Mouse (Mus musculus) hindbrain, embryonic 16.5 days (tissue): ENCODE data around the gene Apba3. TPM values are rescaled to one million over a fixed set of nuclear protein-coding genes. Genes with fewer than 3 reads are reported as not detected.

Experiments used
- ATAC-seq: fragments of 200-750 bp; cut with Nextera tagmentation; 2 replicates; pipeline ENCODE4 v1.8.0; 2017; ENCODE audit warnings: moderate TSS enrichment, moderate library complexity
- H3K27ac ChIP-seq: fragments of 300-500 bp; sonication (generic); 2 replicates; pipeline ENCODE4 v1.5.1; 2014; ENCODE audit warnings: low read depth, mild to moderate bottlenecking, control low read depth, low read length, moderate library complexity
- H3K27me3 ChIP-seq: fragments of 300-500 bp; sonication (generic); replicated peaks from 2 replicates; pipeline ENCODE4 v1.6.1; 2014; ENCODE audit warnings: low read length; ENCODE audit not compliant: control insufficient read depth, insufficient read depth
- H3K36me3 ChIP-seq: fragments of 300-500 bp; sonication (generic); 2 replicates; pipeline ENCODE4 v1.6.1; 2014; ENCODE audit warnings: mild to moderate bottlenecking, low read length, moderate library complexity, mixed read lengths; ENCODE audit not compliant: control insufficient read depth, insufficient read depth
- H3K4me1 ChIP-seq: fragments of 300-500 bp; sonication (generic); 2 replicates; pipeline ENCODE4 v1.6.1; 2014; ENCODE audit warnings: low read depth, low read length; ENCODE audit not compliant: control insufficient read depth, insufficient read depth
- H3K4me2 ChIP-seq: fragments of 300-500 bp; sonication (generic); 2 replicates; pipeline ENCODE4 v1.6.1; 2014; ENCODE audit warnings: mild to moderate bottlenecking, low read length, control low read depth, moderate library complexity
- H3K4me3 ChIP-seq: fragments of 300-500 bp; sonication (generic); 2 replicates; pipeline ENCODE4 v1.5.1; 2014; ENCODE audit warnings: mild to moderate bottlenecking, low read length, control low read depth, moderate library complexity
- H3K9ac ChIP-seq: fragments of 300-500 bp; sonication (generic); 2 replicates; pipeline ENCODE4 v1.6.1; 2014; ENCODE audit warnings: low read depth, mild to moderate bottlenecking, control low read depth, low read length, moderate library complexity
- H3K9me3 ChIP-seq: fragments of 300-500 bp; sonication (generic); 2 replicates; pipeline ENCODE4 v1.6.1; 2014; ENCODE audit warnings: mild to moderate bottlenecking, low read length, moderate library complexity; ENCODE audit not compliant: control insufficient read depth
- WGBS: fragments of 180-500 bp; shearing (Covaris S2); extraction: QIAGEN DNeasy Blood & Tissue Kit; methylation state at CpG from one replicate; pipeline ENCODE4 v1.1.7; 2014; 5-methylcytosine and 5-hydroxymethylcytosine counted together
- polyA plus RNA-seq: library from polyadenylated mRNA; unstranded; fragments of >200 nt; fragmentation: Nextera tagmentation; extraction: Ambion mirVana; gene quantifications from 2 replicates; pipeline ENCODE4 v1.2.1, GENCODE M21; 2015

Apba3 gene
- polyA plus RNA-seq, 1 experiment from 2014 or later, result 39.2 TPM

DNA sequence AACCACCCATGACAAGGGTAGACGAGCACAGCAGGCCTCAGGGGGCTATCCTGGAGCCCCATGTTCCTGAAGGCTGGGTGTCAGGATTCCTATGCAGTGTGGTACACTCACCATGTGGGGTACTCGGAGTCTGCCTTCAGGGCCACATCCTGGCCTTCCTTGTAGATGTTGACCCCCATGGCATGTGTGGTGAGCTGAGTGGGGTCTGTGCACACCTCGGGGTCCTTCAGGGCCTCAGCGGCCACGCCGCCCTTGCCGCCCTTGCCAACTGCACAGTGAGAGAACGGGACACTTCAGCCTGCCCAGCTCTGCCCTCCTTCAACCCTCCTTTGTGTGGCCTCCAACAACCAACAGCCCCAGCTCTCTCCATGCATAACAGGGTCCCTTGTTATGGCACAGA is 1.2 kb upstream of the Apba3 start:
- WGBS, result 99% methylated on average over 5 of the region's 8 CpGs
- peak overlapping the region; percentile 79; the same call in 1 of the 2 replicates for H3K4me3 ChIP-seq

DNA sequence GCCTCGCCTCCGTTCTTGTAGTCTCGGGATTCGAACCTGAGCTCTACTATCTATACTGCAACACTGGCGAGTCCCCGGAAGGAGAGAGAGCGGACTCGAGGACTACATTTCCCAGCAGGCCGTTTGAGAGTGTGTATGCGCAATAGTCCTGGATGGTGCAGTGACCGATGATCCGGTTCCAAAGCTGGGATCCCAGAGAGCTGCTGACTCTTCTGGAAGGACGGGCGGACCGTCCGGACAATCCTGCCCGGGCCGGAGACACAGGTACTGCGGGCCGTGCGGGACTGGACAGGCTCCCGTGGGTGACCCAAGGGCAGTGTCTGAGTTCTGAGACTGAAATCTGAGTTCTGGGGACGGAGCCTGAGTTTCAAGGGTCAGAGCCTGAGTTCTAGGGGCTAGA is 1.3 kb downstream of the Apba3 start:
- Histone ChIP-seq H3K4me2 (peak overlapping the region; percentile 78), H3K27me3 (no peaks in the 10 kb centered on the region), H3K4me3 (peak overlapping the region; percentile 50), H3K9me3 (no peaks in the 10 kb centered on the region), H3K36me3 (peaks cover 28% of the 10 kb centered on the region), H3K9ac (peak overlapping the region; percentile 74), H3K4me1 (peaks cover 21% of the 10 kb centered on the region), H3K27ac (no peak overlapping the region)
- ATAC-seq, result peak; percentile 53
- 4% methylated on average over 23 of the region's 23 CpGs for WGBS

More for the DNA sequence above, 1.2 kb upstream of the Apba3 start:
- Histone ChIP-seq H3K4me2 (peak overlapping the region; percentile 74), H3K27ac (no peak overlapping the region), H3K9ac (peak overlapping the region; percentile 48), H3K27me3 (no peaks in the 10 kb centered on the region), H3K36me3 (peaks cover 11% of the 10 kb centered on the region; the same call in 1 of the 2 replicates), H3K9me3 (no peaks in the 10 kb centered on the region), H3K4me1 (peaks cover 21% of the 10 kb centered on the region)
- ATAC-seq, result no peak; the same call in 1 of the 2 replicates

DNA sequence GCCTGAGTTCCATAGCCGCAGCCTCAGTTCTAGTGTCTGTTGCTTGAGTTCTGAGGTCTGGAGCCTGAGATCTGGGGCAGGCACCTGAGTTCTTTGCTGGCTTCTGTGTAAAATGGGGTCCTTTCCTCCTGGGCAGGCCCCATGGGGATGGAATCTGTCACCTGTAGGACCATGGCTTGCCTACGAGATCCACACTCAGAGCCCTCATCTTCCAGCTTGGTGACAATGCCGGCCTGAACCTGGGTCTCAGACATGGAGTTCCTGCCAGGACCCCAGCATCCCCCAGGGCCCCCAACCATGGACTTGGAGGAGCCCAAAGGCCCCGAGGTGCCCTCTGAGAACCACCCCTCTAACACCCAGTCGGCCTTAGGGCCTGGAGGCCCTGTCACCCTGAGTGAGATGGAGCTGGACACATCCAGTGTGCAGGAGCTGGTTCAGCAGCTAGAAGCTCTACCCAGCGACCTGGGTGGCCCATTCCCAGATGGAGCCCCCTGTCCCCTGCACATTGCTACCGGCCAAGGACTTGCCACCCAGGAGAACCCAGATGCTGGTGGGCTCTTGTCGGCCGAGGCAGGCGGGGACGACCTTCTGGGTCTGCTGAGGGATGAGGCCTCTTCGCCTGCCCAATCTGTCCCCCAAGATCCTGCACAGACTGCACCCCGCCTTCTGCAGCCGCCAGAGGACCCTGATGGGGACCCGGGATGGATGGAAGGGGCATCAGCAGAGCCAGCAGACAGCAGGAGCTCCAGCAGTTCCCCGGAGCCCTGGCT is 2.1 kb downstream of the Apba3 start:
- peak overlapping the region; percentile 78 for H3K4me2 ChIP-seq
- peaks cover 34% of the 10 kb centered on the region for H3K36me3 ChIP-seq
- H3K9ac ChIP-seq, result peak overlapping the region; percentile 74
- WGBS, result 87% methylated on average over 16 of the region's 16 CpGs
- H3K9me3 ChIP-seq, result no peaks in the 10 kb centered on the region
- no peak overlapping the region for H3K27ac ChIP-seq
- peaks cover 21% of the 10 kb centered on the region for H3K4me1 ChIP-seq
- H3K27me3 ChIP-seq, result no peaks in the 10 kb centered on the region
- H3K4me3 ChIP-seq, result peak overlapping the region; percentile 50
- no peak for ATAC-seq

DNA sequence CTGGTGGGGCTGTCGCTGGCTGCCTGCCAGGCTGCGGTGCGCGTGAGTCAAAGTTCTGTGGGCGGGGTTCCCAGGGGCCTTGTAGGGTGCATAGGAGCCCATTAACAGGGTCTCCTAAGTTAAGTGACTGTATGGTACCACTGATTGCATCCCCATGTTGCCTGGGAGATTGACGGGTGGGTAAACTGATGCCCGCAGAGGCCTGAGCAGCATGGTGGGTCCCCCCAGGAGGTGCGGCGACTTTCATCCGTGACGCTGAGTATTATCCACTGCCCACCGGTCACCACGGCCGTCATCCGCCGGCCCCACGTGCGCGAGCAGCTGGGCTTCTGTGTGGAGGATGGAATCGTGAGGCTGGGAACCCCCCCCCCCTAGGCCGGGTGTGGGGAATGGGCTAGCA is 5.6 kb downstream of the Apba3 start:
- Histone ChIP-seq H3K27me3 (no peaks in the 10 kb centered on the region), H3K9ac (no peak overlapping the region)

DNA sequence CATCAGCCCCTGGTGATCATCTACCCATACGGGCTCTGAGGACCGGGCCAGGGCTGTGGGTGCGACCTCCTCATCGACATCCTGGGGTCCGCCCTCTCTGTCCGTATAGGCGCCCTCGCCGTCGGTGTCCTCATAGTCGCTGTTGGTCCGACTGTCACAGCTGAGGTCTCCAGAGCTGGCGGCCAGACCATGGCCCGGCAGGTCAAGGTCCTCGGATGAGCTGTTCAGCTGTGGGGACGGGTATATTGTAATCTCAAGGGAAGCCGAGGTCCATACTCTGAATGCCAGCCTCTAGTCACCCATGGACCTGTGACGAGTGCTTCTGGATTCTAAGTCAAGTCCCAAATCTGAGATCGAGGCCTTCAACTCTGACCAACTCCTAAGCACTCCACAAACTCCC is 7.1 kb downstream of the Apba3 start:
- no peak for ATAC-seq
- Histone ChIP-seq H3K27ac (no peak overlapping the region), H3K4me2 (no peak overlapping the region), H3K9me3 (no peaks in the 10 kb centered on the region; the same call in 1 of the 2 replicates), H3K4me3 (no peak overlapping the region), H3K27me3 (no peaks in the 10 kb centered on the region), H3K4me1 (peaks cover 7% of the 10 kb centered on the region), H3K9ac (no peak overlapping the region), H3K36me3 (peaks cover 27% of the 10 kb centered on the region)
- 92% methylated on average over 19 of the region's 19 CpGs for WGBS

More for the DNA sequence above, 5.6 kb downstream of the Apba3 start:
- peaks cover 27% of the 10 kb centered on the region for H3K36me3 ChIP-seq
- H3K9me3 ChIP-seq, result no peaks in the 10 kb centered on the region; the same call in 1 of the 2 replicates
- H3K4me2 ChIP-seq, result no peak overlapping the region
- ATAC-seq, result no peak
- 94% methylated on average over 20 of the region's 21 CpGs for WGBS
- no peak overlapping the region for H3K4me3 ChIP-seq
- H3K4me1 ChIP-seq, result peaks cover 12% of the 10 kb centered on the region
- H3K27ac ChIP-seq, result no peak overlapping the region

DNA sequence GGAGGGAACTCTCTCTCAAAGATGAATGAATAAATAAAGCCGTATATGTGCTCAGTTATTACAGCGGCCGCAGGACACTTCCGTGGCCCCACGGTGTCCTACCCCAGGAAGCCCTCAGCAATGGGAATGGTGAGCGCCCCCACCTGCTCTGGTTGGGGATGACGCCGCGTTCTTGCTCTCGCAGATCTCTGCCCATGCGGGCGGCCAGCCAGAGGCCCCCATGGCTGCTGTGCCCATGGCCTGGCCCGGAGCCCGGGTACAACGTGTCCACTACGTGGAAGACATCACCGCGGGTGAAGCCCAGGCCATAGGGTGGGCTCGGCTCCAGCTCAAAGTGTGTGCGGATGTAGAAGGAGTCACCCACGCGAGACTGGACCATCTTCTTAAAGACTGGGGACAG is 10.9 kb downstream of the Apba3 start:
- peaks cover 9% of the 10 kb centered on the region for H3K36me3 ChIP-seq
- no peak overlapping the region for H3K4me3 ChIP-seq
- no peak for ATAC-seq
- H3K9me3 ChIP-seq, result no peaks in the 10 kb centered on the region; the same call in 1 of the 2 replicates
- no peaks in the 10 kb centered on the region for H3K27me3 ChIP-seq
- H3K9ac ChIP-seq, result no peak overlapping the region
- H3K4me1 ChIP-seq, result no peaks in the 10 kb centered on the region
- no peak overlapping the region for H3K4me2 ChIP-seq
- no peak overlapping the region for H3K27ac ChIP-seq
- 77% methylated on average over 22 of the region's 22 CpGs for WGBS

DNA sequence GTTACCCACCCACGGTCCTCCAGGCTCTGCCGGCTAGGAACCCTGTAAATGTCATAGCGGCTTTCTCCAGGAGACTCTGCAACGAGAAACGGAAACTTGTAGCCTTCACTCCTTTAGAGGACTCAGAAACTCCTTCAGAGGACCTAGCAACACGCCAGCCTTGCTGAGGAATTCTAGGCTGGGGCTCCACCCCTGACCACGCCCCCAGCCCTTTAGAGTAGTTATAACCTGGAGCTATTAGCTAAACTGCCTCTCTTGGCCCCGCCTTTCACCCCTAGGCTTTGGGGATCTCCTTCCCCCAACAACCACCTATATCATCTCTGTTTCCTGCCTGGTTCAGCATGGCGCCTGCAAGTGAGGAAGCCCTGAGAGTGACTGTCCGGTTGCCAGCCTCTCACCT is 12.7 kb downstream of the Apba3 start:
- Histone ChIP-seq H3K27me3 (peaks cover 5% of the 10 kb centered on the region), H3K4me2 (no peak overlapping the region), H3K9ac (no peak overlapping the region), H3K9me3 (no peaks in the 10 kb centered on the region; the same call in 1 of the 2 replicates), H3K4me3 (no peak overlapping the region), H3K27ac (no peak overlapping the region), H3K4me1 (no peaks in the 10 kb centered on the region), H3K36me3 (no peaks in the 10 kb centered on the region)
- 51% methylated on average over 10 of the region's 10 CpGs for WGBS
- ATAC-seq, result no peak

DNA sequence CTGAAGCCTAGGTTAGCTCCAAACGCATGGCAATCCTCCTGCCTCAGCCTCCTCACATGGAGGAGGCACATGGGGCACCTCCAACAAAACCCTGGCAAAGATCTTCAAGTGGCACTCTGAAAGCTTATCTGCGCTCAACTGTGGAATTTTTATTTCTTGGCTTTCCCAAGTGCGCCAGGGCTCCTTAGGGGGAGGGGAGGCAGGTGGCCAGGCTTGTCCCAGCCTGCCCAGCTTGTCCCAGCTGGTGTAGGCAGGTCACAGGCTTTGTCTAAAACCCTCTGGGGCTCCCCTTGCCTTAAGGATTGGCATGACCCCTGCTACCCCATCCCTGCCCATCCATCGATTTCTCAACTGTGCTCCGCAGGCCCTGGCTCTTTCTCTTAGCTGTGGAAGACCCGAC is 17.4 kb downstream of the Apba3 start:
- H3K4me2 ChIP-seq, result no peak overlapping the region
- H3K9ac ChIP-seq, result no peak overlapping the region
- no peak overlapping the region for H3K27ac ChIP-seq
- 55% methylated on average over 6 of the region's 6 CpGs for WGBS
- no peak for ATAC-seq
- H3K4me3 ChIP-seq, result no peak overlapping the region
- H3K36me3 ChIP-seq, result no peaks in the 10 kb centered on the region
- no peaks in the 10 kb centered on the region for H3K9me3 ChIP-seq
- H3K4me1 ChIP-seq, result peaks cover 2% of the 10 kb centered on the region; the same call in 1 of the 2 replicates
- peaks cover 16% of the 10 kb centered on the region for H3K27me3 ChIP-seq

DNA sequence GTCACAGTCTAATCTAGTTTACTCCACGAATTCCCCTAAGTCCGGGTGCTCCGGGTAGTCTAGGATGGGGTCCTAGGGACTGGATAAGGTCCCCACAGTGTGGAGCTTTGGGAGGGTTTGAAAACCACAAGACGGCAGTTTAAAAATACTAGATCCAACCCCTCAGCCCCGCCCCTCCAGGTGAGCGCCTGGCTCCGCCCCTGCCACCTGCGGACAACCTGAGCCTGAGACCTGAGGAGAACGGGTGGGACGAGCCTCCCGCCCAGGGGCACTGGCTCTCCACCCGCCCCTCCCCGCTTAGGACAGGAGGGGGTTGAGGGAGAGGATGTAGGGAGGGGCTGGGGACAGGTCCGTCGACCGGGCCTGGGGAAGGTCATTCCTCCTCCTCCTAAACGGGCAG is 18.0 kb downstream of the Apba3 start:
- peak overlapping the region; percentile 92; the same call in 1 of the 2 replicates for H3K4me2 ChIP-seq
- peaks cover 16% of the 10 kb centered on the region for H3K27me3 ChIP-seq
- peaks cover 2% of the 10 kb centered on the region; the same call in 1 of the 2 replicates for H3K4me1 ChIP-seq
- 12% methylated on average over 17 of the region's 17 CpGs for WGBS
- no peak overlapping the region; the same call in 1 of the 2 replicates for H3K9ac ChIP-seq
- H3K27ac ChIP-seq, result no peak overlapping the region
- peak overlapping the region; percentile 53 for H3K4me3 ChIP-seq
- no peaks in the 10 kb centered on the region for H3K9me3 ChIP-seq
- no peaks in the 10 kb centered on the region for H3K36me3 ChIP-seq
- no peak for ATAC-seq
